Mouse (Mus musculus): ENCODE data around the gene Gjb4. TPM values are rescaled to one million over a fixed set of nuclear protein-coding genes. Genes with fewer than 3 reads are reported as not detected.

The Gjb4 gene
- polyA plus RNA-seq, 1 experiment, result 3.0 TPM

- Histone ChIP-seq H3K4me2 (ENCODE audit: low read depth) (no peak overlapping the region), H3K79me2 (ENCODE audit: control insufficient read depth, insufficient read depth) (no peaks in the 10 kb centered on the region), H3K36me3 (ENCODE audit: control insufficient read depth, insufficient read depth) (no peaks in the 10 kb centered on the region), H3K4me3 (no peak overlapping the region), H3K27me3 (ENCODE audit: control insufficient read depth, insufficient read depth, insufficient read length) (no peaks in the 10 kb centered on the region), H3ac (ENCODE audit: control insufficient read depth, insufficient read length) (no peak overlapping the region)
- TF ChIP-seq MAX (IDR thresholded peaks at IDR 0.05; ENCODE audit: low read depth), result no peak
- no peak for TF ChIP-seq POLR2AphosphoS2 (IDR thresholded peaks at IDR 0.05; ENCODE audit: insufficient read length, low read depth)
- TF ChIP-seq MYOG (IDR thresholded peaks at IDR 0.05; ENCODE audit: control insufficient read depth in 1 of 3, insufficient read depth in 1 of 3, insufficient read length in 2 of 3, low read depth in 2 of 3), result no peak
- no peak for TF ChIP-seq REST (IDR thresholded peaks at IDR 0.05; ENCODE audit: insufficient read depth, insufficient read length)
- TF ChIP-seq USF1 (IDR thresholded peaks at IDR 0.05; ENCODE audit: low read depth), result no peak
- no peak for TF ChIP-seq TCF12 (IDR thresholded peaks at IDR 0.05; ENCODE audit: insufficient read depth, poor library complexity, severe bottlenecking)
- no peak for TF ChIP-seq CEBPB (IDR thresholded peaks at IDR 0.05; ENCODE audit: insufficient read depth, poor library complexity, severe bottlenecking)
- TF ChIP-seq E2F4 (IDR thresholded peaks at IDR 0.05; ENCODE audit: insufficient read depth), result no peak
- no peak for TF ChIP-seq MYOD1 (IDR thresholded peaks at IDR 0.05; ENCODE audit: control insufficient read depth in 1 of 3, insufficient read length in 2 of 3, low read depth in 2 of 3)
- TF ChIP-seq POLR2A (IDR thresholded peaks at IDR 0.05; ENCODE audit: insufficient read length, low read depth), result no peak
- no peak for TF ChIP-seq SRF (IDR thresholded peaks at IDR 0.05; ENCODE audit: control insufficient read depth, insufficient read length, low read depth)
- no peak for TF ChIP-seq TCF3 (IDR thresholded peaks at IDR 0.05; ENCODE audit: insufficient read length, low read depth)
These were observed 50.1 kb downstream of the Gjb4 start for GRCm38 (mm10) chr4:127303796-127304195.

Other genes starting within 250 kb of the Gjb4 start
- gene Tmem35b, start 230.4 kb downstream of the Gjb4 start, polyA plus RNA-seq (2012; fragmentation: generic; extraction: Trizol), result 0.14 TPM
- gene Dlgap3, start 184.9 kb downstream of the Gjb4 start, polyA plus RNA-seq (2012; fragmentation: generic; extraction: Trizol), result not detected
- 64.4 TPM for gene Smim12, start 110.3 kb downstream of the Gjb4 start, polyA plus RNA-seq (2012; fragmentation: generic; extraction: Trizol)
- 0.19 TPM for gene Gja4, start 40.0 kb downstream of the Gjb4 start, polyA plus RNA-seq (2012; fragmentation: generic; extraction: Trizol)
- 0.61 TPM for gene Gjb3, start 23.2 kb downstream of the Gjb4 start, polyA plus RNA-seq (2012; fragmentation: generic; extraction: Trizol)
- gene Gjb5, start 4.1 kb upstream of the Gjb4 start, polyA plus RNA-seq (2012; fragmentation: generic; extraction: Trizol), result 0.17 TPM